Mouse (Mus musculus) adrenal gland, postnatal 25 days (tissue): ENCODE measurements around the gene Slc1a3. TPM values are rescaled to one million over a fixed set of nuclear protein-coding genes. Genes with fewer than 3 reads are reported as not detected.

Experiments
- DNase-seq: peaks from one replicate; pipeline ENCODE4 v3.0.0; 2021; ENCODE audit warnings: mixed read lengths
- total RNA-seq: library from RNA; stranded (reverse); gene quantifications from 2 replicates; pipeline ENCODE4 v1.2.3, GENCODE M21; 2021

Gene Slc1a3
- total RNA-seq, 1 experiment from 2014 or later: 14.1 TPM

GRCm38 (mm10) chr15:8658086-8658980, 52.2 kb downstream of the Slc1a3 start:
- DNase-seq: no peak

GRCm38 (mm10) chr15:8655251-8655650, 55.3 kb downstream of the Slc1a3 start:
- no peak for DNase-seq

DNA sequence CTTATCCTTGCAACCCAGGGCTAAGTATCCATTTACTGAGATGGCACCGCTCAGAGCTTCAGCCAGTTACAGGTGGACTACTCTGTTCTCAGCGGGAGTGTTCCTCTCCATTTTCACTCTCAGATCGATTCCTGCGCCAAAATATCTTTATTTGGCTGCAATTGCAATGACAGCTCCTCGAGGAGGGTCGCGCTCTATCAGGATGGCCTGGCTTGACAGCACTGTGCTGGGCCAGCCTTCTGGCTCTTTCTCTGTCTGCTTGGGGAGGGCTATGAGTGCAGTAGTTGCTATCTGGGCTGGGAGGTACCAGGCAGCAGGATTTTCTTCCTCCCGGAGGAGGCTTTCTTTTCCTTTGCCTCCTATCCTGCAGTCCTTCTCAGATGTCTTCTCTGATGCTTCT, 57.9 kb downstream of the Slc1a3 start:
- no peak for DNase-seq

DNA sequence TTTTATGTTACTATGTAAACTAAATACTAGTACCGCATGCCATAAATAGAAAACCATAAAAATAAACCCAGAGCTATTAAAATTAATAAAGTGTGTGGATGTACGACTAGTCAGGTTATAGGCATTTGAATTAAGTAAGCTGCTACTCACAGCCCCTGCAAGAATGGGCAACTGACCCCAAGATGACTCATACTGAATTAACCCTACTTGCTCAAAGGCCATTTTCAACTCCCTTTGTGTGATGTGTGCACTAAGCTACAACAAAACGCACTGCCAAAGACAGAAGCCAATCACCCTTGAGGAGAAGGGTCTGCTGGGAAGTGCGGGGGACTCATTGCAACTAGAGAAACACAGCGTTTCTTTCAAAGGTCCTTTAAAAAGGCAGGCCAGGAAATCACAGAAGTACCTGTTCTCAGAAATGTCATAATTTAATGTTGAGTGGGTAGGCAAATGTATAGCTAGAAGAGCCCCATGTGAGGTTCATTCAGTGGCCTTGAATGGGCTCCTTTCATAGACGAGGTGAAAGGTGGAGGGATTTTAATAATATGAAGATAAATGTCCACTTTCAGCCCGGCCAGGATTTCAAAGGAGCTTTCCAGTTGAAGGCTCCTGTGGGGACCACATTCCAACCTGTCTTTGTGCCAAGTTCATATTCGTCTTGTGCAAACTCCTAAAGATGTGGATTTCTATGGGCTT, 66.4 kb downstream of the Slc1a3 start:
- DNase-seq: no peak

DNA sequence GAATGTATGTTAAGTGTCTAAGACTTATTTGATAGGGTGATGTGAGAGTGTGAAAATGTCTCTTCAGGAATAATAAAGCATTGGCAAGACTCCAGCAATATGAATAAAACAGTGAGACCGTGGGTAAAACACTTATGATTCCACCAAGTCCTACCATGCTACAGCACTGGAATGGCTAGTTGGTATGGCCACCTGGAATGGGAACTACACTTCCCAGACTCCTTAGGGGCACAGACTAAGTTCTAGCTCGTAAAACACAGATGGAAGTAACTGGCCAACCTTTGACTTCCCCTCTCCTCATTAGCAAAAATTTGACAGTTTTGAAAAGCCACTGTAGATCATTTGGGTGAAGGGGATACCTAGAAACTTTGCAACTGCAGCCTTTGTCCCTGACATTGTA, 70.7 kb downstream of the Slc1a3 start:
- DNase-seq: no peak

DNA sequence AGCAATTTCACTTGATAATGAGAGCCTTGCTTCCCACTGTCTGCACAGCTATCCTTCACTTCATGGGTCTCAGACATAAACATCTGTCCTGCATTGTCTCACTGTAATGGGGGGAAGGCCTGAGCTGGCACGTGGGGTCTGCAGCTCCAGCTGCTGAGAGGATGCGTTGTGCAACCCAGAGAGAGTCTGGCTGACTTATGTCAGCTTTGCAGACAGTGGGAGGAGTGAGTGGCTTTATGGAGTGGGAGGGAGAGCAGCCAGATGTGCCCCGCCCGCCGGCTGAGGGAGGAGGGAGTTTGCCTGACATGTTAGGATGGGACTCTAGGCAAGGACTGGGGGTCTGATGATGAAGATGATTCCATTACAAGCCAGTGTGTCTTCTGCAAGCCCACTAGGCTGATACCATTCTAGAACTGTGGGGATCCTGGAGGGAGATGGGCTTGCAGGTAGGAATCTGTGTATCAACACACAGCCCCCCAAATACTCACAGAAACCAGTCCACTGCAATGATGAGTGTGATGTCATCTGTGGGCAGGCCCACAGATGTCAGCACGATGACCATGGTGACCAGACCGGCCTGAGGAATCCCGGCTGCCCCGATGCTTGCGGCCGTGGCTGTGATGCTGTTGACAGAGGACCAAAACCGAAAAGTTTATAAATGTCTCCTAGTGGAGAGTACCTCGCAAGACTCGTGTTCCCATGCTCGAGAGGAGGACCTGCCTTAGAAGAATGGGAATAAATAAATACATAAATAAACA, 71.8 kb downstream of the Slc1a3 start:
- no peak for DNase-seq

DNA sequence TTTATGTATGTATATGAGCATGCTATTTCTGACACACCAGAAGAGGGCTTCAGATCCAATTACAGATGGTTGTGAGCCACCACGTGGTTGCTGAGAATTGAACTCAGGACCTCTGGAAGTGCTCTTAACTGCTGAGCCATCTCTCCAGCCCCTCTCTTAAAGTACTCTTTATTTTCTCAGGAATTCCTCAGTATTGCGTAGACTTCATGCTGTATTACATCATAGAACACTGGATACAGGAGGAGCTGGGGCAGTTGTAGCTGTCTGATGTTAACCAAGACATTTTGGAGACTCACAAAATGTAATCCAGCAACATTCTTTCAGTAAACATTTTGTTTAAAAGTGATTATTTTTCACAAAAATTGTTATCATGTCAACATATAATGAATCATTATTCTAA, 73.3 kb downstream of the Slc1a3 start:
- DNase-seq: no peak

DNA sequence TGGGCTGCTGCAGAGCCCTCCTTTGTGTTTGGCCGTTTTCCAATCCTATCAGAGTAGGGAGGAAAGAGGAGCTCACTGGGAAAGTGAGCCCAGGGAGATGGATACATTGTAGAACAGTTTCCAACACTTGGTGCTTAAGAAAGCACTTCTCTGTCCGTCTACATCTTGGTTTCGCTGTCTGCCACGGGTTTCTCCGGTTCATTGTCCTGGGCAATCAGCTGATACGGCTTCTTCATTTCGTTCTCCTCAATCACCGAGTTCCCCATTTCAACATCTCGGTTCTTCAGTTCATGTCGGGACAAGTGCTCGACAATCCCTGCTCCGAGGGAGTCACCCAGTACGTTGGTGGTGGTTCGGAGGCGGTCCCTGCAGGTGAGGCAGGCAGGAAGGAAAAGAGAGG, 74.6 kb downstream of the Slc1a3 start:
- DNase-seq: no peak

- no peak for DNase-seq
Measured at GRCm38 (mm10) chr15:8634807-8635206, 75.8 kb downstream of the Slc1a3 start.

DNA sequence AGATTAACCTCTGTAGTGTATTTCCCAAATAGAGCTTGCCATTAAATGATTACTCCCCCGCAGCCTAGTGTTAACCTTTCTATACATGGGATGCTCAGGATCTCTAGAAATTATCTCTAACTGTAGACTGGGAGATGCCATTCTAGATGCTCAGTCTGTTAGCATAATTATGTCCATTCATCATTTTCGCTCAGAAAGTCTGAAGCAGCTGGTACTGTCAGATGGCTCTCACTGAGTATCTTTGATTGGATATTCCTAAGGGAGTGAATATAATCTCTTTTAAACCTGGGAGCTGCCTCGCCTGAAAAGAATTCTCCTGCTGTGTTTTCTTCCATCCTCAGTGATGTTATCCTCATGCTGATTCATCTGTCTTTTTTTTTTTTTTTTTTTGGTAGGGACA, 76.2 kb downstream of the Slc1a3 start:
- no peak for DNase-seq

GRCm38 (mm10) chr15:8633375-8633774, 77.2 kb downstream of the Slc1a3 start:
- DNase-seq: peak; percentile 67

DNA sequence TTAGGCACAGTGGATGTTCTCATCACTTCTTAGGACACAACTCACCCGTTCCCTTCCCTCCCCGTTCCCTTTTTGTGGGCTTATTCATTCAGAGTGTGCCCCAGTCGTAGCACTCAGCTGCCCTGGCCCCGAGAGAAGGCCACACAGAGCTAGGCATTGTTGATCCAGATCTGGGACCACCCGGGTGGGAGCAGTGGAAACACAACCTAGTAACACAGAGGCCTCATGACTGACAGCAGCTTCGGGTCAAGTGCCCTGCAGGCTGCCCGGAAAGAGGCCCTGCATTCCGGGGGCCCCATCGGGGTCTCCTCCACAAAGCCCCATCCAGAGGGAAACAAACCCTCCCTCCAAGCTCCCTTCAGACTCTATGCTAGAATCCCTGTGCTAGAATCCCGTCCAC, 78.2 kb downstream of the Slc1a3 start:
- DNase-seq: no peak

GRCm38 (mm10) chr15:8629317-8629831, 81.2 kb downstream of the Slc1a3 start:
- DNase-seq: peak; percentile 71

DNA sequence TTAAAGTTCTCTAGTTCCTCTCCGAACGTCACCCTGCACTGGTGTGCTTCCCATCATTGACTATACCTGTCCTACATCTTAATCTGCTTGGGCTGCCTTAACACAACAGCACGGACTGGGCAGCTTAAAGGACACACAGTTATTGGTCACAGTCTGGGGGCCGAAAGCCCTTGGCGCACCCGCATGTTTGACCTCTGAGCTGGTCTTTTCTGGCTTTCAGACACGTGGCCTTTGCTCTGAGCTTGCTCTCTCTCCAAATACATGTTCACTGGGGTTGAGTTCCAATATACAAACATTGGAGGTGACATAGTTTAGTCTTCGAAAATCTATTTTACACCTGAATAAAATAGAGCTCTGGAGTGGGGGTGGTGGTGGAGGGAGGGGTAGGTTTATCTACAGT, 82.4 kb downstream of the Slc1a3 start:
- DNase-seq: no peak

GRCm38 (mm10) chr15:8627097-8627537, 83.4 kb downstream of the Slc1a3 start:
- DNase-seq: peak; percentile 44

DNA sequence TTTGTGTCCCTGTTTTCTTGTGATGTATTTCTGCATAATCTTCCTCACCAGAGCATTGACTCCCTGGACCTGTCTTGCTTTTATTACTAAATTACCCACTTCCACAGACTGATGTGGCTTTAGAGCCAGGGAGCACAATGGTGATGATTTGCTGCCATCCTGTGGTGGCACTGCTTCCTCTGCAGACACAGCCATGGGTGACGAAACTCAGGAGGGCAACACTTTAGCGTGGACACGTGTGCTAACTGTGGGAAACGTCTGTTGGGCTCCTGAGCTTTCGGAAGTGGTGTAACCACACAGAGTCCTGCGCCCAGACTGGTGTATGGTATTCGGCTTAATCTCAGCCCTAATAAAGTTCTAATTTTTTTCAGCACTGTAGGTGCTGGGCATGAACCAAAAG, 85.2 kb downstream of the Slc1a3 start:
- DNase-seq: peak; percentile 29

DNA sequence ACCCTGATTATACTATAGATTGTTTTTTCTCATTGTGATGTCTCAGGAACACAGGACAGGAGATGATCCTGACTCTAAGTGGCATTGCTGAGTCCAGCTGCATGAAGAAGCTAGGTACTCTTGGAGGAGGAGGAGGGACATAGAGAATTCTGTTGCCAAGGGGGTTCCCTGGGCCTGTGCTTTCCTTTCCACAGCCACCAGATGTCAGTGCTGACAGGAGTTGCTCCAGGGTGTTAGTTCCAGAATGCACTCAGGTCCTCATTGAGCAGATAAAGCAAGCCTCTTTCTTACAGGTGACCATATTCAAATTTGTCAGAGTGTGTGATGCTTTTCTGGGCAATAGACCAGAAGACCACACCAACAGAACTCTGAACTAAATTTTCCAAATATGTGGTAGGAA, 86.7 kb downstream of the Slc1a3 start:
- no peak for DNase-seq

GRCm38 (mm10) chr15:8619479-8620026, 91.0 kb downstream of the Slc1a3 start:
- no peak for DNase-seq

DNA sequence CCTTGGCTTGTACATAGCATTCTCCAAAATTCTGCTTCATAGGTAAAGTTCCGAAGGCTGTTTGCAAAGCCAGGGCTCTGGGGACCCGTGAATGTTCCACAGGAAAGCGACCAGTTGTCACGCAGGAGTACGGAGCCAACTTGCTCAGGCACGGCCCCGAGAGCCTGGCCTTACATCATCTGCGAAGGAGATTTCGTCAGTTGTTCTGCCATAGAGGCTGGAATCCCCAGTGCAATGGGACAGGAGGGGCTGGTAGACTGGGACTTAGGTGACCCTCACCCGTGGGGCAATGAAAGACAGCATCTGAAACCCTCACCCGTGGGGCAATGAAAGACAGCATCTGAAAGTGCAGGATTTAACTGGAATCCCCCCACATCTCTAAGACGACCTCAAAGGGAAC, 94.3 kb downstream of the Slc1a3 start:
- DNase-seq: no peak

GRCm38 (mm10) chr15:8615511-8616224, 94.9 kb downstream of the Slc1a3 start:
- DNase-seq: no peak

GRCm38 (mm10) chr15:8614701-8615100, 95.9 kb downstream of the Slc1a3 start:
- no peak for DNase-seq
